Mouse (Mus musculus): Measurements from ENCODE around the gene Nsmce4a. TPM values are rescaled to one million over a fixed set of nuclear protein-coding genes. Genes with fewer than 3 reads are reported as not detected.

The Nsmce4a gene
- total and polyA plus RNA-seq, 2 experiments: 20.8 to 73.5 TPM

- Histone ChIP-seq H3K27ac (replicated peaks; ENCODE audit: insufficient read depth, low read depth, low read length) (peak within 1 kb of the TSS; percentile 97), H3K4me1 (ENCODE audit: control insufficient read depth, insufficient read depth, low read length) (peaks cover 5% of the 10 kb centered on the region; the same call in 1 of the 2 replicates), H3K79me2 (ENCODE audit: control insufficient read depth, insufficient read depth, low read length) (peaks cover 11% of the 10 kb centered on the region), H3K27me3 (ENCODE audit: control insufficient read depth, insufficient read depth, low read length) (no peaks in the 10 kb centered on the region), H3K4me3 (ENCODE audit: insufficient read depth, low read depth, low read length) (peak within 1 kb of the TSS; percentile 94), H3K36me3 (ENCODE audit: control insufficient read depth, insufficient read depth, low read length) (no peaks in the 10 kb centered on the region), H3K9ac (ENCODE audit: low read depth, low read length) (peak within 1 kb of the TSS; percentile 96)
- TF ChIP-seq CTCF (IDR thresholded peaks at IDR 0.05; ENCODE audit: low read depth, low read length) (no peak), POLR2A (IDR thresholded peaks at IDR 0.05; ENCODE audit: extremely low read depth, insufficient read depth, low read length) (0 out of 2 replicates have a peak, but pooled peaks have one; percentile 6)
- WGBS: 10% methylated on average over 20 of the region's 20 CpGs
- DNase-seq (ENCODE audit: extremely low read depth, low read depth, low spot score): peak; percentile 56
These were observed 52.9 kb downstream of the Nsmce4a start, which contains the start of gene Ate1 for GRCm38 (mm10) chr7:130520049-130520425. Gene Ate1, minus strand, starts transcription at chr7:130520369.

GRCm38 (mm10) chr7:130519096-130520048, 53.5 kb downstream of the Nsmce4a start:
- Histone ChIP-seq H3K27ac (replicated peaks; ENCODE audit: insufficient read depth, low read depth, low read length) (peak overlapping the region; percentile 97), H3K27me3 (ENCODE audit: control insufficient read depth, insufficient read depth, low read length) (no peaks in the 10 kb centered on the region), H3K9ac (ENCODE audit: low read depth, low read length) (peak overlapping the region; percentile 96), H3K4me1 (ENCODE audit: control insufficient read depth, insufficient read depth, low read length) (peaks cover 5% of the 10 kb centered on the region; the same call in 1 of the 2 replicates), H3K36me3 (ENCODE audit: control insufficient read depth, insufficient read depth, low read length) (0 out of 2 replicates have a peak, but pooled peaks cover 1% of the 10 kb centered on the region), H3K4me3 (ENCODE audit: insufficient read depth, low read depth, low read length) (peak overlapping the region; percentile 94), H3K79me2 (ENCODE audit: control insufficient read depth, insufficient read depth, low read length) (peaks cover 11% of the 10 kb centered on the region)
- TF ChIP-seq CTCF (IDR thresholded peaks at IDR 0.05; ENCODE audit: low read depth, low read length) (no peak), POLR2A (IDR thresholded peaks at IDR 0.05; ENCODE audit: extremely low read depth, insufficient read depth, low read length) (peak; percentile 43; the same call in 1 of the 2 replicates)
- WGBS: under 1% methylated on average over 90 of the region's 90 CpGs
- peak; percentile 84 for DNase-seq (ENCODE audit: extremely low read depth, low read depth, low spot score)

GRCm38 (mm10) chr7:130518213-130519095, 54.5 kb downstream of the Nsmce4a start:
- Histone ChIP-seq H3K27me3 (ENCODE audit: control insufficient read depth, insufficient read depth, low read length) (no peaks in the 10 kb centered on the region), H3K4me3 (ENCODE audit: insufficient read depth, low read depth, low read length) (peak overlapping the region; percentile 94), H3K79me2 (ENCODE audit: control insufficient read depth, insufficient read depth, low read length) (peaks cover 11% of the 10 kb centered on the region), H3K27ac (replicated peaks; ENCODE audit: insufficient read depth, low read depth, low read length) (no peak overlapping the region), H3K9ac (ENCODE audit: low read depth, low read length) (peak overlapping the region; percentile 94), H3K36me3 (ENCODE audit: control insufficient read depth, insufficient read depth, low read length) (peaks cover 4% of the 10 kb centered on the region; the same call in 1 of the 2 replicates), H3K4me1 (ENCODE audit: control insufficient read depth, insufficient read depth, low read length) (peaks cover 5% of the 10 kb centered on the region; the same call in 1 of the 2 replicates)
- 6% methylated on average over 26 of the region's 26 CpGs for WGBS
- peak; percentile 68 for DNase-seq (ENCODE audit: extremely low read depth, low read depth, low spot score)
- TF ChIP-seq CTCF (IDR thresholded peaks at IDR 0.05; ENCODE audit: low read depth, low read length) (no peak), POLR2A (IDR thresholded peaks at IDR 0.05; ENCODE audit: extremely low read depth, insufficient read depth, low read length) (no peak)

GRCm38 (mm10) chr7:130510243-130510642, 62.7 kb downstream of the Nsmce4a start:
- no peak for DNase-seq (ENCODE audit: extremely low read depth, low read depth, low spot score)
- whole genome bisulfite sequencing: 91% methylated on average over 5 of the region's 5 CpGs
- peaks cover 42% of the 10 kb centered on the region for H3K36me3 ChIP-seq (ENCODE audit: control insufficient read depth, insufficient read depth, low read length)

GRCm38 (mm10) chr7:130503006-130503405, 69.9 kb downstream of the Nsmce4a start:
- Histone ChIP-seq H3K79me2 (ENCODE audit: control insufficient read depth, insufficient read depth, low read length) (no peaks in the 10 kb centered on the region), H3K27me3 (ENCODE audit: control insufficient read depth, insufficient read depth, low read length) (no peaks in the 10 kb centered on the region), H3K4me1 (ENCODE audit: control insufficient read depth, insufficient read depth, low read length) (no peaks in the 10 kb centered on the region; the same call in none of the 2 replicates), H3K4me3 (ENCODE audit: insufficient read depth, low read depth, low read length) (no peak overlapping the region), H3K36me3 (ENCODE audit: control insufficient read depth, insufficient read depth, low read length) (peaks cover 26% of the 10 kb centered on the region), H3K27ac (replicated peaks; ENCODE audit: insufficient read depth, low read depth, low read length) (no peak overlapping the region), H3K9ac (ENCODE audit: low read depth, low read length) (no peak overlapping the region)
- TF ChIP-seq CTCF (IDR thresholded peaks at IDR 0.05; ENCODE audit: low read depth, low read length) (no peak), POLR2A (IDR thresholded peaks at IDR 0.05; ENCODE audit: extremely low read depth, insufficient read depth, low read length) (no peak)
- peak; percentile 71 for DNase-seq (ENCODE audit: extremely low read depth, low read depth, low spot score)
- 56% methylated on average over 5 of the region's 5 CpGs for WGBS

More at GRCm38 (mm10) chr7:130510243-130510642, 62.7 kb downstream of the Nsmce4a start:
- Histone ChIP-seq H3K9ac (ENCODE audit: low read depth, low read length) (no peak overlapping the region), H3K27me3 (ENCODE audit: control insufficient read depth, insufficient read depth, low read length) (no peaks in the 10 kb centered on the region), H3K4me1 (ENCODE audit: control insufficient read depth, insufficient read depth, low read length) (no peaks in the 10 kb centered on the region), H3K27ac (replicated peaks; ENCODE audit: insufficient read depth, low read depth, low read length) (no peak overlapping the region), H3K4me3 (ENCODE audit: insufficient read depth, low read depth, low read length) (no peak overlapping the region), H3K79me2 (ENCODE audit: control insufficient read depth, insufficient read depth, low read length) (no peaks in the 10 kb centered on the region; the same call in 1 of the 2 replicates)
- TF ChIP-seq CTCF (IDR thresholded peaks at IDR 0.05; ENCODE audit: low read depth, low read length) (no peak), POLR2A (IDR thresholded peaks at IDR 0.05; ENCODE audit: extremely low read depth, insufficient read depth, low read length) (no peak)

Data from liver, adult 2 months (tissue).